Mouse (Mus musculus): ENCODE measurements around the gene Csf1. TPM values are rescaled to one million over a fixed set of nuclear protein-coding genes. Genes with fewer than 3 reads are reported as not detected.

The Csf1 gene
- polyA plus RNA-seq, 1 experiment from 2014 or later, result 12.8 TPM

DNA sequence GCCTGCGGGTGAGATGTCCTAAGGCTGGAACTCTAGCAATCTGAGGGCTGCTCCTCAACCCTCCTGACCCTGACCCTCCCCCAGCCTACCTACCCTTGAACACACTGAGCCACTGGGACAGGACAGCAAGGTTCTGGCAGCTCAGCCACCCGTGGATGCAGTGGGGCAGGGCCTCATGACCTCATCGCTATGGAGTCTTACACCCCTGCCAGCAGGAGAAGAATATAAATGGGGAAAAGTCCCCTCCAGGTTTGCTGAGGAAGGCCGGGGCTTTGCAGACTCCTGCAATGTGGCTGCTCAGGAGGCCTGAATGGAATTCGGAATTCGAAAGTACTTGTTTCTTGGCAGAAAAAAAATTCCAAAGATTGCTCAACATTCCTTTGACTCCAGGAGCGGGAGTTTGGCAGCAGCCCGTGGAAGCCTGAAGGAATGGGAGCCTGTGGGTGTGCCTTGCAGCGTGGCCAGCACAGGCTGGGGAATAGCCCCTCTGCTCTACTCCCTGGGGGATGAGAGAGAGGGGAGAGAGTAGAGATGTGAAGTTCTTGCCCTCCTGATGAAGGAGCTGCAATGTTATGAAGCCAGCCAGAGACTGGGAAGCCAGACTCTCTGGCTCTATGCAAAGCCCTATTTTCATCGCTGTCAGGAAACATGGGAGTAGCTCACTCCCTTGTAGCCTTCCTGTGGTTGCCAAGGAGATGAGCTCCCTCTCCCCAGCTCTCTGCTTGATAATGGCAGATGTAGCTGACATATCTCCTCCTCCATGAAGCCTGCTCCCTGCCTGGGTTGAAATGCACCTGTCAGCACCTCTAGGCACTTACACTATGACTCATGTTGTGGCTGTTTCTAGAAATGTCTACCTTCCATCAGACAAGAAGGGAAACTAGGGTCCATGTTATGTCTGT, 33.3 kb upstream of the Csf1 start:
- peak; percentile 59 for ATAC-seq (ENCODE audit: insufficient number of reproducible peaks, low FRiP score)
- Histone ChIP-seq H3K36me3 (no peaks in the 10 kb centered on the region), H3K4me1 (replicated peaks) (peaks cover 30% of the 10 kb centered on the region), H3K27me3 (replicated peaks) (no peaks in the 10 kb centered on the region), H3K4me2 (peak overlapping the region; percentile 30), H3K9me3 (replicated peaks) (no peaks in the 10 kb centered on the region), H3K4me3 (no peak overlapping the region), H3K9ac (peak overlapping the region; percentile 28; the same call in 1 of the 2 replicates), H3K27ac (ENCODE audit: poor library complexity, severe bottlenecking) (peak overlapping the region; percentile 82)
- 10% methylated on average over 10 of the region's 10 CpGs for WGBS

DNA sequence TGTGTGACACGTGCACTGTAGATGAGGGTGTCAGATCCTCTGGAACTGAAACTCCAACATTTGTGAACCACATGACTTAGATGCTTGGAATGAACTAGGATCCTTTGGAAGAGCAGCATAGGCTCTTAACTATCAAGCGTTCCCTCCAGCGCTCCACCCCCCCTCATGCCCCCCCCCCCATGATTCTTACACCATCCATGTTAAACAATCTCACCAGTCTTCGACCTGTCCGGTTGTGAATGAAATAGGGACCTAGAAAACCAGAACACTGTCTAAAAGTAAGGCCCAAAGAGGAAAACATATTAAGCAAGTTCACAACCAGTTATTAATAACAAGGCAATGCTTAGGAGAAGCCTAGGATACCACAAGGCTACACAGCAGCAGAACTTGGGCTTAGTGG, 32.5 kb upstream of the Csf1 start:
- Histone ChIP-seq H3K9ac (no peak overlapping the region), H3K36me3 (no peaks in the 10 kb centered on the region), H3K4me1 (replicated peaks) (peaks cover 35% of the 10 kb centered on the region), H3K4me3 (no peak overlapping the region), H3K27ac (ENCODE audit: poor library complexity, severe bottlenecking) (peak overlapping the region; percentile 82), H3K4me2 (no peak overlapping the region), H3K9me3 (replicated peaks) (no peaks in the 10 kb centered on the region), H3K27me3 (replicated peaks) (no peaks in the 10 kb centered on the region)
- no peak for ATAC-seq (ENCODE audit: insufficient number of reproducible peaks, low FRiP score)
- 73% methylated on average over 5 of the region's 5 CpGs for WGBS

DNA sequence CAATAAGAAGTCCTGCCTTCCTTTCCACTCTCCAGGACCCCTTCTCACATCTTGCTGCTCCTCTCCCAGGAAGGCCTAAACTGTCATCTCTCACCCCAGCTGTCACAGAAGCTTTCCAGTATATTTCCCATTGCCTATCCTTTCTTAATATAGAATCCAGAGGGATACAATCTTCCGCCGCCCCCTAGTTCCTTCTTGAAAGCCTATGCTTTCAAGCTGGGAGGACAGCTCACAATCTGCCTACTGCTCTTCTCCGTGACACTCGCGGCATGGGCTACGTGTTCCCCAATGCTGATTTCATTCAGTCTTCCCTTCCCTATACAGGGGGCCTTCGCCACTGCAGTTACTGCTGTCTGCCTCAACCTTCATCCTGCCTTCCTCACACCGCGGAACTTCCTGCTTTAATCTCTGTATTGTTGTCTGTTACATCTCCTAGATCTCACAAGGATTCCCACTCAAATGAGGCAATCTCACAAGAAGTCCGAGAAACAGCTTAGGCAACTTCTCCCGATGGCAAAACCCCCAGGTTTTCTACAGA, 30.6 kb upstream of the Csf1 start:
- no peaks in the 10 kb centered on the region for H3K27me3 ChIP-seq (replicated peaks)
- no peaks in the 10 kb centered on the region for H3K36me3 ChIP-seq
- H3K9me3 ChIP-seq (replicated peaks), result no peaks in the 10 kb centered on the region
- WGBS, result 65% methylated on average over 11 of the region's 11 CpGs
- no peak overlapping the region for H3K9ac ChIP-seq
- H3K4me1 ChIP-seq (replicated peaks), result peaks cover 49% of the 10 kb centered on the region
- H3K4me3 ChIP-seq, result no peak overlapping the region
- H3K27ac ChIP-seq (ENCODE audit: poor library complexity, severe bottlenecking), result no peak overlapping the region
- H3K4me2 ChIP-seq, result no peak overlapping the region
- no peak for ATAC-seq (ENCODE audit: insufficient number of reproducible peaks, low FRiP score)

DNA sequence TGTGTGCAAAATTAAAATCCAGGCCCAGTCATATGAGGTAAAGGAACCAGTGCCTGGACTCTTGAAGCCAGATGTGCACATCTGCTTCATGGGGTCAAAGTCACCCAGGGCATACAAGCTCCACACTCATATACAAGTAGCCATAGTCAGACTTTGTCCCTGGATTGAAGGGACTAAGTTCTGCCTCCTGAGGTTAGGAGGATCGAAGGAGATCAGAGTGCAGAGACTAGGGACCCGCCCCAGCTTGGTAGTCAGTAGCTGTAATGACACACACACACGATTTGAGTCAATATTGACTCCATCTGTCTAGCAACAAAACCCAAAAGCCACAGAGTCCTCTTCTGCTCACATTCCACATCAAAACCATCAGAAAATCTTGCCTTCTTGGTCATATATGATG, 30.0 kb upstream of the Csf1 start:
- Histone ChIP-seq H3K36me3 (no peaks in the 10 kb centered on the region), H3K9ac (no peak overlapping the region), H3K27me3 (replicated peaks) (no peaks in the 10 kb centered on the region), H3K4me2 (no peak overlapping the region), H3K4me3 (no peak overlapping the region), H3K4me1 (replicated peaks) (peaks cover 55% of the 10 kb centered on the region), H3K27ac (ENCODE audit: poor library complexity, severe bottlenecking) (no peak overlapping the region), H3K9me3 (replicated peaks) (no peaks in the 10 kb centered on the region)
- WGBS, result 76% methylated on average over 3 of the region's 3 CpGs
- no peak for ATAC-seq (ENCODE audit: insufficient number of reproducible peaks, low FRiP score)

DNA sequence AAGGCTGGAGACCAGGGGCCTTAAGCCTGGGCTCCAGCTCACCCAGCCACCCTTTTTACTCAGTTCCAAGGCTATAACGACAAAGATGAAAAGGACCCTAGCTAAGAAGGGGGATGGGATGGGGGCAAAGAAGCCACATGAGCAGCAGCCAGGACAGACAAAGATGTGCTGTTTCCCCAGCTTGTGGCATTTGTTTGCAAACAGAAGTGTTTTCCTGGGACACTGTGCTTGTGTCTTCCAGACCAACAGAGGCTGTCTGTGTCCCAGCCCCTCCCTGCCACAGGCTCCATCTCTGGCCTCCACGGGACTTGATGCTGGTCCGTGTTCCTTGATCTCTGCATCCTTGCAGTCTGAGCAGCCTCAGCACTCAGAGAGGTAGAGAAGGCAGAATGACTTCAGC, 28.6 kb upstream of the Csf1 start:
- no peak overlapping the region for H3K4me3 ChIP-seq
- no peaks in the 10 kb centered on the region for H3K27me3 ChIP-seq (replicated peaks)
- 70% methylated on average over 3 of the region's 3 CpGs for WGBS
- H3K4me1 ChIP-seq (replicated peaks), result peaks cover 58% of the 10 kb centered on the region
- H3K27ac ChIP-seq (ENCODE audit: poor library complexity, severe bottlenecking), result no peak overlapping the region
- H3K9ac ChIP-seq, result no peak overlapping the region
- no peaks in the 10 kb centered on the region for H3K9me3 ChIP-seq (replicated peaks)
- H3K4me2 ChIP-seq, result no peak overlapping the region
- no peaks in the 10 kb centered on the region for H3K36me3 ChIP-seq
- ATAC-seq (ENCODE audit: insufficient number of reproducible peaks, low FRiP score), result no peak

DNA sequence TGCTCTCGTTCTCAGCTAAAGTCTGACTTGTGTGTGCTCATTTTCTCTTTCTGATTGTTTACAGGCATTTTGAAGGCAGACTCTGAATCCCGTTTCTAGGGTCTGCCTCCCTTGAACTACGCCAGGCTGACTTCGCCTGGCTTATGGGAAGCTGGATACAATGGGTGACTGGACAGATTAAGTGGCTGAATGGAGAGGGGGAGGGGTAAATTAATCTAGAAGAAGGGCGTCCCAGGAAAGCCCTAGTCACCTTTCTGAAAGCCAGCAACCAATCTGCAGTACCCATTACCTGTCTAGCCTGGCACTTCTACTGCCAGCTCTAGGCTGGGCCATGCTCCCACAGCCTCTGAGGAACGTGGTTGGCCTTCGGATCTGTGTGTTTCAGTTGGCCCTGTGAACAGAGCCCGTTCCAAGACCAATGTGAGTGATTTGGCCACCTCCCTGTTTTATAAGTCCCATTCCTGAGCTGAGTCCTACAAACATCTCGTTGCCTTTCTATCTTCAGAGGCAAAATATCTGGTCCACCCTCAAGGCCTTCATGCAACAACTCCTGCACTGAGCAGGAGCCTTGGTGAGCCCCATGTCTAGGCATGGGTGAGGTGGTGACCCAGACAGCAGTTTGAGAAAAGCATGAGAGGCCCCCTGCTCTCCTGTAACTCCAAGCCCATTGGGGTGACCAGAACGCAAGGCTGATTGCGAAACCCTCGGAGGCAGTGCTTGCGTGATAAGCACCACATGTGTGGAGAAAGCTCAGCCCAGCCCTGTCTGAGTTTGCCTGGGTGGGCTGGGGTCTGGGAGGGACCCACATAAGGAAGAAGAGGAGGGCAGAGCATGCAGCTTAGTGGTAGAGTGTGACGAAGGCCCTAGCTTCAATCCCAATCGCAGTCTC, 27.6 kb upstream of the Csf1 start:
- no peak overlapping the region for H3K4me3 ChIP-seq
- H3K9me3 ChIP-seq (replicated peaks), result no peaks in the 10 kb centered on the region
- peaks cover 48% of the 10 kb centered on the region for H3K4me1 ChIP-seq (replicated peaks)
- 68% methylated on average over 15 of the region's 15 CpGs for WGBS
- ATAC-seq (ENCODE audit: insufficient number of reproducible peaks, low FRiP score), result no peak
- H3K9ac ChIP-seq, result no peak overlapping the region
- H3K36me3 ChIP-seq, result no peaks in the 10 kb centered on the region
- no peak overlapping the region for H3K4me2 ChIP-seq
- H3K27ac ChIP-seq (ENCODE audit: poor library complexity, severe bottlenecking), result no peak overlapping the region
- no peaks in the 10 kb centered on the region for H3K27me3 ChIP-seq (replicated peaks)

DNA sequence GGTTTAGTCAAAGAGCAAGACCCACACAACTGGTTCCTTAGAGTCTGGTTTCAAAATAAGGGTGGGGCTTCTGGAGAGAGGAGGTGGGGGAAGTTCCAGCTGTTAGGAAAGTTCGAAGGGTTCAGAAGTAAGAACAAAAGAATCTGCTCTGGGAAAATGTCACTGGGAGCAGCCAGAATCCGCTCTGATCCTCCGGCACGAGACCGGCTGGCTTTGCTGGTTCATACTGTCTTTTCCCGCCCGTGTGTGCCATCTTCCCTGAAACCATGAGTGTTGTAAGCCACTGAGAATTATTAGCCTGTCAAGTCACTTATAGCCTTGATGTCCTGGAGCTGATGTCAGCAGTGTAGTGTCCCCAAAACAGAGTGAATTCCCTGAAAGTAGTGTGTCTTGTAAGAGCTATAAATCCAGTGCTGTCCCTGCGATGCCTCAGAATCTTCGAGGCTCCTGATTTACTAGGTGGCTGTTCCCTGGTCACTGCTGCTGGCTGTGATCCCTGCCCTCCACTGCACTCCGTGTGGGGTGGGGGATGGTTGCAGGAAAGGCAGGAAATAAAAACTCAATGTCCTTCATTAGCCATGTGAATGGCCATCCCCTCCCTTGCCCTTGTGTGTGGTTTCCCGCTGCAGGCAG, 26.8 kb upstream of the Csf1 start:
- H3K4me3 ChIP-seq, result no peak overlapping the region
- WGBS, result 60% methylated on average over 11 of the region's 11 CpGs
- H3K4me2 ChIP-seq, result no peak overlapping the region
- H3K9me3 ChIP-seq (replicated peaks), result no peaks in the 10 kb centered on the region
- H3K4me1 ChIP-seq (replicated peaks), result peaks cover 42% of the 10 kb centered on the region
- H3K36me3 ChIP-seq, result no peaks in the 10 kb centered on the region
- no peaks in the 10 kb centered on the region for H3K27me3 ChIP-seq (replicated peaks)
- H3K27ac ChIP-seq (ENCODE audit: poor library complexity, severe bottlenecking), result no peak overlapping the region
- ATAC-seq (ENCODE audit: insufficient number of reproducible peaks, low FRiP score), result no peak
- no peak overlapping the region for H3K9ac ChIP-seq

DNA sequence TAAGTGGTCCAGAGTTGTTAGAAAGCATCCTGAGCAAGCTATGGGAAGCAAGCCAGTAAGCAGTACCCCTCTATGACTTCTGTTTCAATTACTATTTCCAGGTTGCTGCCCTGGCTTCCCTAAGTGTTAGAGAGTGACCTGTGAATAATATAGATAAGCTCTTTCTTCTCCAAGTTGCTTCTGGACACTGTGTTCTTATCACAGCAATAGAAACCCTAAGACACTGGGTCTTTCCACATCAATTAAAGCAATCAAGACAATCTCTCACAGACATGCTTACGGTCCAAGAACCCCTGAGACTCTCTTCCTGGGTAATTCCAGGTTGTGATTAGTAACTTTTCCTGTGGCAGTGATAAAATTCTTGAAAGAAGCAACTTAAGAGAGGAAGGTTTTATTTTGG, 26.1 kb upstream of the Csf1 start:
- Histone ChIP-seq H3K4me2 (no peak overlapping the region), H3K36me3 (no peaks in the 10 kb centered on the region), H3K9me3 (replicated peaks) (no peaks in the 10 kb centered on the region), H3K27ac (ENCODE audit: poor library complexity, severe bottlenecking) (no peak overlapping the region), H3K9ac (no peak overlapping the region), H3K4me1 (replicated peaks) (peaks cover 42% of the 10 kb centered on the region), H3K4me3 (no peak overlapping the region), H3K27me3 (replicated peaks) (no peaks in the 10 kb centered on the region)
- ATAC-seq (ENCODE audit: insufficient number of reproducible peaks, low FRiP score), result no peak
- WGBS, result 59% methylated on average over 1 of the region's 1 CpGs

DNA sequence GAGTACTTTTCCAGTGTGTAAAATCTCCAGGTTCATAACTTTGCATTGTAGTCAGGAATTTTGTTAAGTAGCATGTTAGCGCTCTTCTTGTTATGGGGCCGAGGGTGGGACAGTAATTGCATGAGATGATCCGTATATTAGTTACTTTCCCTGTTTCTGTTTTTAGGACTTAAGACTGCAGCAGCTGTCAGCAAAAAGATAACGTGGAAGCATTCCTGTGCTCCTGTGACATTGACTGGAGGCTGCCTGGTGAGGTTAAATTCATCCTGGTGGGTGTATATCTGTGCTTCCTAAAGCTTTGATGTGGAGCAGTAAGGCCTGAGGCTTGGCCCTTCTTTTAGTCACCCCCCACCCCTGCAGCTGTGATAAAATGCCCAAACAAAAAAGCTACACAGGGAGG, 25.3 kb upstream of the Csf1 start:
- Histone ChIP-seq H3K27me3 (replicated peaks) (no peaks in the 10 kb centered on the region), H3K4me2 (0 out of 2 replicates have a peak overlapping the region, but pooled peaks have one; percentile 24), H3K9me3 (replicated peaks) (no peaks in the 10 kb centered on the region), H3K4me1 (replicated peaks) (peaks cover 42% of the 10 kb centered on the region), H3K4me3 (no peak overlapping the region), H3K9ac (no peak overlapping the region), H3K36me3 (no peaks in the 10 kb centered on the region), H3K27ac (ENCODE audit: poor library complexity, severe bottlenecking) (no peak overlapping the region)
- no peak for ATAC-seq (ENCODE audit: insufficient number of reproducible peaks, low FRiP score)
- WGBS, result 28% methylated on average over 4 of the region's 4 CpGs

DNA sequence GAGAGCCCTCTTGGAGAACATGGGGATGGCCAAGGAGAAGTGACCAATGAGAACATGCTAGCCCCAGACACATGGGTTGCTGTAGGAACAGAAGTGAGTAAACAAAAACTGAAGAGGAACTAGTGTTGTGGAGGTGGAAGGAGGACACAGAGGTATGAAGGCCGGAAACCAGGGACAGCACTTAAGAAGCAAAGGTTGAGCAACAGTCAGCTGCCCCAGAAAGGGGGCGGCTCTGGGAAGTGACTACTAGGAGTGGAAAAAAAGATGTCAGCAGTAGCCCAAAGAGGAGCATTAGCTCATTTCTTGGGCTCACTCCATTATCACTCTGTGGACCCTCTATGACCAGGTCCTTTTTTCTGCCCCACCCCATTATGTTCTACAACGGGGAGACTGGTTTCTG, 23.0 kb upstream of the Csf1 start:
- Histone ChIP-seq H3K9ac (no peak overlapping the region), H3K27me3 (replicated peaks) (no peaks in the 10 kb centered on the region), H3K27ac (ENCODE audit: poor library complexity, severe bottlenecking) (no peak overlapping the region), H3K4me2 (no peak overlapping the region), H3K9me3 (replicated peaks) (no peaks in the 10 kb centered on the region), H3K4me3 (no peak overlapping the region), H3K36me3 (no peaks in the 10 kb centered on the region), H3K4me1 (replicated peaks) (peaks cover 36% of the 10 kb centered on the region)
- no peak for ATAC-seq (ENCODE audit: insufficient number of reproducible peaks, low FRiP score)
- WGBS, result 81% methylated on average over 3 of the region's 3 CpGs

DNA sequence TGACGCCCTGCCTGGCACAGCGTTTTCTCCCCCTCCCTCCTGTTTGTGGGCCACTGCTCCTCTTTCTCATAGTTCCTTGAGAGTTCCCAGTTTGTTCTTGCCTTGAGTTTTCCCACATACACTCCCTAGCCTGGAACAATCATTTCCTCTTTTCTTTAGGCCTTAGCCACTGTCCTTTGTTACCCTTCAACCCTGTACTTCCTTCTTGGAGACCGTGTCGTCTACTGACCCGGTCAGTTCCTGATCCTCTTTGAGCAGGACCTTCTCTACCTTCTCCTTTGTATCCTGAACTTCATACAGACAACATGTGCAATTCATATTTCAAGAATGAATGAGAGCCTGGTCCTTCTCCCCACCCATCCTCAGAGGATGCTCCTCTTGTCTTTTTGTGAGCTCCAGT, 21.0 kb upstream of the Csf1 start:
- Histone ChIP-seq H3K9ac (no peak overlapping the region), H3K4me3 (no peak overlapping the region), H3K36me3 (no peaks in the 10 kb centered on the region), H3K27me3 (replicated peaks) (no peaks in the 10 kb centered on the region), H3K9me3 (replicated peaks) (no peaks in the 10 kb centered on the region), H3K4me1 (replicated peaks) (peaks cover 22% of the 10 kb centered on the region), H3K27ac (ENCODE audit: poor library complexity, severe bottlenecking) (no peak overlapping the region), H3K4me2 (no peak overlapping the region)
- ATAC-seq (ENCODE audit: insufficient number of reproducible peaks, low FRiP score), result no peak
- WGBS, result 74% methylated on average over 5 of the region's 5 CpGs
